Mouse (Mus musculus) lung, embryonic 14.5 days (tissue): ENCODE results near the gene Fbxo9. TPM values are rescaled to one million over a fixed set of nuclear protein-coding genes. Genes with fewer than 3 reads are reported as not detected.

ENCODE experiments used
- ATAC-seq: fragments of 200-750 bp; cut with Nextera tagmentation; 2 replicates; pipeline ENCODE4 v1.8.0; 2017; ENCODE audit warnings: mild to moderate bottlenecking, moderate TSS enrichment, moderate library complexity; ENCODE audit not compliant: insufficient read depth
- DNase-seq: peaks from one replicate; pipeline ENCODE4 v3.0.0-alpha.2; 2015
- H3K27ac ChIP-seq: fragments of 300-500 bp; sonication (generic); 2 replicates; pipeline ENCODE4 v1.5.1; 2014; ENCODE audit warnings: low read depth, mild to moderate bottlenecking, moderate library complexity
- H3K27me3 ChIP-seq: fragments of 300-500 bp; sonication (generic); 2 replicates; pipeline ENCODE4 v1.6.1; 2014; ENCODE audit warnings: low read length, control low read depth; ENCODE audit not compliant: insufficient read depth
- H3K36me3 ChIP-seq: fragments of 300-500 bp; sonication (generic); 2 replicates; pipeline ENCODE4 v1.6.1; 2014; ENCODE audit warnings: control low read depth; ENCODE audit not compliant: insufficient read depth
- H3K4me1 ChIP-seq: fragments of 300-500 bp; sonication (generic); 2 replicates; pipeline ENCODE4 v1.6.1; 2014; ENCODE audit warnings: antibody characterized with exemption, control low read depth; ENCODE audit not compliant: insufficient read depth
- H3K4me2 ChIP-seq: fragments of 300-500 bp; sonication (generic); 2 replicates; pipeline ENCODE4 v1.6.1; 2014; ENCODE audit warnings: mild to moderate bottlenecking
- H3K4me3 ChIP-seq: fragments of 300-500 bp; sonication (generic); 2 replicates; pipeline ENCODE4 v1.5.1; 2014; ENCODE audit warnings: low read depth, low read length
- H3K9ac ChIP-seq: fragments of 300-500 bp; sonication (generic); 2 replicates; pipeline ENCODE4 v1.6.1; 2014
- H3K9me3 ChIP-seq: fragments of 300-500 bp; sonication (generic); 2 replicates; pipeline ENCODE4 v1.6.1; 2016; ENCODE audit warnings: low read depth, low read length, control low read depth
- CTCF ChIP-seq: IDR thresholded peaks from 2 replicates; pipeline ENCODE4 v1.5.1; 2016; ENCODE audit warnings: antibody characterized with exemption, low read depth
- WGBS: fragments of 180-500 bp; shearing (Covaris S2); extraction: QIAGEN DNeasy Blood & Tissue Kit; methylation state at CpG from one replicate; pipeline ENCODE4 v1.1.7; 2014; 5-methylcytosine and 5-hydroxymethylcytosine counted together
- polyA plus RNA-seq: library from polyadenylated mRNA; unstranded; fragments of >200 nt; fragmentation: Nextera tagmentation; extraction: Ambion mirVana; gene quantifications from 2 replicates; pipeline ENCODE4 v1.2.1, GENCODE M21; 2014

Fbxo9 gene
- polyA plus RNA-seq, 1 experiment from 2014 or later: 41.8 TPM

GRCm38 (mm10) chr9:78103965-78104560, 4.8 kb downstream of the Fbxo9 start:
- H3K4me1 ChIP-seq: 0 out of 2 replicates have a peak, but pooled peaks cover 5% of the 10 kb centered on the region
- peaks cover 38% of the 10 kb centered on the region for H3K36me3 ChIP-seq
- no peak for TF ChIP-seq CTCF
- no peak overlapping the region for H3K9ac ChIP-seq
- H3K27ac ChIP-seq: no peak overlapping the region
- no peak for DNase-seq
- ATAC-seq: no peak
- no peaks in the 10 kb centered on the region for H3K9me3 ChIP-seq
- H3K4me2 ChIP-seq: no peak overlapping the region
- no peaks in the 10 kb centered on the region for H3K27me3 ChIP-seq
- no peak overlapping the region for H3K4me3 ChIP-seq
- 86% methylated on average over 8 of the region's 8 CpGs for WGBS

DNA sequence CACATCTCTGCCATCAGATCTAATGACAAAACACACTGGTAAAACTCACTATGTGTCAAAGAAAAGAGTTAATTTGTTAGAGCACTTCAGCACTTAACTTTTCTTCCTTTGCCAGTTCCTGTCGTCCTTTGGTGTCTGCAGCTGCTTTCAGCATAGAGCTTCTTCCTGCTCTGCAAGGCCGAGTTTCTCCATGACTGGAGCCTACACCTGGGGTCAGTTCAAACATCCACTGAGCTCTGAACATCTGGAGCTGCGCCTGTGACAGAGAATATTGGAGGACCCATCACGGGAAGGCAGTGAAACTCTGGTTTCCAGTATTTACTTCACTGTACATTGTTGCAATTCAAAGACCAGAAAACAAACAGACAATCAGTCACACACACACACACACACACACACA, 7.4 kb downstream of the Fbxo9 start:
- Histone ChIP-seq H3K4me3 (no peak overlapping the region), H3K27ac (no peak overlapping the region), H3K9ac (no peak overlapping the region), H3K4me2 (no peak overlapping the region), H3K4me1 (no peaks in the 10 kb centered on the region), H3K9me3 (no peaks in the 10 kb centered on the region; the same call in 1 of the 2 replicates), H3K36me3 (peaks cover 62% of the 10 kb centered on the region), H3K27me3 (no peaks in the 10 kb centered on the region)
- ATAC-seq: no peak
- no peak for DNase-seq
- 58% methylated on average over 4 of the region's 4 CpGs for WGBS
- no peak for TF ChIP-seq CTCF

GRCm38 (mm10) chr9:78100956-78101355, 7.9 kb downstream of the Fbxo9 start:
- H3K9ac ChIP-seq: no peak overlapping the region
- no peak overlapping the region for H3K4me2 ChIP-seq
- no peaks in the 10 kb centered on the region for H3K27me3 ChIP-seq
- H3K36me3 ChIP-seq: peaks cover 65% of the 10 kb centered on the region
- H3K9me3 ChIP-seq: no peaks in the 10 kb centered on the region; the same call in 1 of the 2 replicates
- H3K27ac ChIP-seq: no peak overlapping the region
- WGBS: 80% methylated on average over 5 of the region's 5 CpGs
- no peak overlapping the region for H3K4me3 ChIP-seq
- no peak for ATAC-seq
- no peak for TF ChIP-seq CTCF
- no peaks in the 10 kb centered on the region for H3K4me1 ChIP-seq
- no peak for DNase-seq

DNA sequence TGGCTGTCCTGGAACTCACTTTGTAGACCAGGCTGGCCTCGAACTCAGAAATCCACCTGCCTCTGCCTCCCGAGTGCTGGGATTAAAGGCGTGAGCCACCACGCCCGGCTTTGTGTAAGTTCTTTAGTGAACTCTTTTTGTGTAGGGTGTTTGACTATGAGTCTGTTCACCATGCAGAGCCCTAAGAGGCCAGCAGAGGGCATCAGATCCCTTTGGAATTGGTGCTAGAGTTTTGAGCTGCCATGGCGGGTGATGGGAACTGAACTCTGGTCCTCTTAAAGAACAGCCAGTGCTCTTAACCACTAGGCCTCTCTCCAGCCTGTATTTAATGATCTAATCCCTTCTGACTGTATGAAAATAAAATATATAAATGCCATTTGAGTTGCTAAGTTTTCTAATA, 12.5 kb downstream of the Fbxo9 start:
- DNase-seq (no peak), ATAC-seq (no peak)
- Histone ChIP-seq H3K4me1 (no peaks in the 10 kb centered on the region), H3K27me3 (no peaks in the 10 kb centered on the region), H3K9ac (no peak overlapping the region), H3K4me3 (no peak overlapping the region), H3K27ac (no peak overlapping the region), H3K9me3 (no peaks in the 10 kb centered on the region; the same call in 1 of the 2 replicates), H3K4me2 (no peak overlapping the region), H3K36me3 (peaks cover 76% of the 10 kb centered on the region)
- TF ChIP-seq CTCF: peak; percentile 36
- WGBS: 98% methylated on average over 6 of the region's 6 CpGs

DNA sequence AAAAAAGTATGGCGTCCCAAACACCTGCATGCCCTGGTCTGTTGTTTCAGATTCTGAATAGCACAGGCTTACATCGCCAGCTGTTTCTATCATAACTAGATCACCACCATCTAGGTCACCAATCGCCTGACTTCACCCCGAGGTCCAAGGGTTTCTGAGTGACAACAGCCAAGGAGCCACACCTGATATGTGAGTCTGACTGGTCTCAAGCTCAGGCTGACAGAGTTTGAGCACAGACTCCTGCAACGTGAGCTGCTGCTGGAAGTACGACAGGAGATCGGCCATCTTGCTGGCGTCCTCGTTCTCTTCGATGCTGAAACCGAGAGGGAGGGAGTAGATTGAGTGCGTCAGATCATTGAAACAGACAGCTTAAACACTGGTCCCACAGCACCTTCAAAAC, 13.2 kb downstream of the Fbxo9 start:
- peaks cover 69% of the 10 kb centered on the region for H3K36me3 ChIP-seq
- TF ChIP-seq CTCF: no peak

GRCm38 (mm10) chr9:78090596-78090995, 18.3 kb downstream of the Fbxo9 start:
- WGBS: 94% methylated on average over 3 of the region's 3 CpGs
- H3K36me3 ChIP-seq: peaks cover 50% of the 10 kb centered on the region
- H3K9me3 ChIP-seq: no peaks in the 10 kb centered on the region

More for the DNA sequence above, 13.2 kb downstream of the Fbxo9 start:
- 92% methylated on average over 12 of the region's 12 CpGs for WGBS
- no peak overlapping the region for H3K9ac ChIP-seq
- H3K4me2 ChIP-seq: no peak overlapping the region
- DNase-seq (no peak), ATAC-seq (no peak)
- H3K4me1 ChIP-seq: no peaks in the 10 kb centered on the region
- H3K9me3 ChIP-seq: no peaks in the 10 kb centered on the region; the same call in 1 of the 2 replicates
- no peak overlapping the region for H3K4me3 ChIP-seq
- no peaks in the 10 kb centered on the region for H3K27me3 ChIP-seq
- no peak overlapping the region for H3K27ac ChIP-seq

GRCm38 (mm10) chr9:78089906-78090305, 19.0 kb downstream of the Fbxo9 start:
- no peak for DNase-seq
- H3K9me3 ChIP-seq: no peaks in the 10 kb centered on the region
- H3K4me3 ChIP-seq: no peak overlapping the region
- H3K4me2 ChIP-seq: no peak overlapping the region
- TF ChIP-seq CTCF: no peak
- ATAC-seq: no peak
- WGBS: 95% methylated on average over 1 of the region's 1 CpGs
- H3K27ac ChIP-seq: no peak overlapping the region
- peaks cover 50% of the 10 kb centered on the region for H3K36me3 ChIP-seq
- no peak overlapping the region for H3K9ac ChIP-seq
- H3K27me3 ChIP-seq: no peaks in the 10 kb centered on the region
- H3K4me1 ChIP-seq: no peaks in the 10 kb centered on the region

More at GRCm38 (mm10) chr9:78090596-78090995, 18.3 kb downstream of the Fbxo9 start:
- Histone ChIP-seq H3K27ac (no peak overlapping the region), H3K27me3 (no peaks in the 10 kb centered on the region), H3K4me2 (no peak overlapping the region), H3K4me3 (no peak overlapping the region), H3K9ac (no peak overlapping the region), H3K4me1 (no peaks in the 10 kb centered on the region)
- DNase-seq (no peak), ATAC-seq (no peak)
- no peak for TF ChIP-seq CTCF
